Mouse (Mus musculus): Measurements from ENCODE around the gene Trp63.
A peak's percentile ranks its signal among the peaks of the same experiment; 100 is the strongest.

Gene Trp63

DNA sequence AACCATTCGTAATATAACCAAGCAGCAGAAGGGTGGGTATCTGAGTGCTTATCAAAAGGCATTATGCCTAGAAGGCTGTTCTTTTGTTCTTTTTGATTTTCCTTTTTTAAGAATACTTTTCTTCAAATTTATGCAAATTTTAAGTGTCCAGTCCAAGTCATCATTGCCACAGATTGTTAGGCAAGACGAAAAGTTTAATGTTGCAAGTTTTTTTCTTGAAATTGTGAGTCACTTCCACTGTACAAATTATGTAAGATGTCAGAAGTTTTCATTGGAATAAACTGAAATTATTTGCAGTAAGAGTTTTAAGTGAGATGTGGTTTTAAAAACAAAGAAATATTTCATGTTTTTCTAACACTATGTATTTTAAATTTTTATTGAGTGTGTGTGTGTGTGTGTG, 100.7 kb downstream of the Trp63 start:
- DNase-seq = no peak

DNA sequence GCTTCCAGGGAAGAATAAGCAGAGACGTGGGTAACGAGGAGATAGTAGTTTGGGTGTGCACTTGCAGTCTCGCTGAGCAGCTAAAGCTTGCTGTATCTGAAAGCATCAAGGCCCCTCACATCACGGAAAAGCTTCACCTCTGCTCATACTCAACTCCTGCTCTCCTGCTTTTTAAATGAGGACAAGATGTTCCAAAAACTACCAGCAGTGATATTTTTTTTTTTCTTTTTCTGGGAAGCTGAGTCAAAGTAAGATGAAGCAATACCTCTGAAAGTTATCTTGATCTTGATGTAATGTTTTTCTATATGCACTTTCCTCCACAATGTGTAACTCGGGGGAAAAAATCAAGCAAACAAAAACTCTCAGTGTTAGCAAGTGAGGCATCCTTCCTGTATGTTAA, 102.9 kb downstream of the Trp63 start:
- no peak for DNase-seq

DNA sequence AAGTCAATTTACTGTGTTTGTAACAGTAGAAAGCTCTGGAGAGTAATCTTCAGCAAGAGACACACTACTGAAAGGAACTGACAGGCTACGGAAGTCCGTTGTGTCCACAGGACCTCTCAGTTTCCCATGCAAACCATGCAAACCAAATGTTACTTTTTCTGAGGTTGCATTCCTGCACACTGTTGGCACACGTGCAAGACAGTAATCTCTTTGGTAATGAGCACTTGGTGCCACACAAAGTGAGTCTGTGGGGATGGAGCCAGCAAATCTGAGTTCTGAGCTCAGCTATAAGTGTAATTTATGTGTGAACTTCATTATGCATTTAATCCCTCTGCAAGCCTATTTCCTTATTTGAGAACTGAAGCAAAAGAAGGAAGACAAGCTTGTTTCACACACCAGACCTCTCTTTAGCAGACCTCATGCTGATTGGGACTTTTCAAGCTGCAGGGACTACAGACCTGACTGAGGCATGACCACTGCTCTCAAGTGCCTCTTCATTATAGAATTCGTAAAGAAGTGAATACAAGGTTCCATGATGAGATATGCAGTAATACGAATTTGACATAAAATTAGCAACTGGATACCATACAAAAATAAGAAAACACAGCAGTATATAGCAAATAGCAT, 109.2 kb downstream of the Trp63 start:
- DNase-seq = no peak

DNA sequence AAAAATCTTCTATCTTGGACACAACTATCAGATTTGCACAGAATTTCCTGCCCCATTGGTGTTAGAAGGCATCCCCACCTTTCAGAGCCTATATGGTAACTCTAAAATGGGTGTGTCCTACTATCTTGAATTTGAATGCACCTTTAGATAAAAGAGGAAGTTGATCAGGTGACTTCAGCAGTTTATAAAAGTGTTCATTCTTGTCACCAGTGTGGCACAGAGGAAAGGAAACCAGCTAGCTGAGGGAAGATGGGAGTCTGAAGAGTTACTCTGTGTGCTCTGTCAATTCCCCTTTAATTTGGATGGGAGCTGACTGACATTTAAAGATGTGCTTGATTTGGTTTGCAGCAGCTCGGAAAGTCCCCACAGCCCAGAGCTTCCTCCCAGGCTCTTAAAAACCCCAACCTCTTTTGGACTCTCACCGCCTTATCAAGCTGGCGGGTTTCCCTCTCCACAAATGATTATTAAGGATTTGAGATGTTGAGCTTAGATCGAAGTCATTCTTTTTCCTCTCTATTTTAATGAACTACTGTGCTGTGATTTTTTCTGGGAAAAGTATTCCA, 114.2 kb downstream of the Trp63 start:
- DNase-seq = no peak

DNA sequence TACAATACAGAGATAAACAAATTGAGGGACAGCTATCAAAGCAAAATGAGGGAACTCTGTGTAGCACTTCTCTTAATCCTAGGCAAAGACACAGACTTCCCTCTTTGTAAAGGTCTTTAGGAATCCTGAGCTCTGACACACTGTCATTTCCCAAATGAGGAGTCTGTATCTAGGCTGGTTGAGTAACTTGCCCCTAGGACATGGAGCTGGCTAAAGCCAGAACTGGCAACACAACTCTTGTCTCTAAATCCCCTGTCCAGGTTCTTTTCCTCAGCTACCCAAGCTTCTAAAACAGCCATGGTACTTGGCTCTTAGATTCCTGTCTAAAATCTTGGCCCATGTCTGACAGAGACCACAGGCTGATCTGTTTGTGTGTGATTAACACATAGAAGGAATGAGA, 116.1 kb downstream of the Trp63 start:
- no peak for DNase-seq

DNA sequence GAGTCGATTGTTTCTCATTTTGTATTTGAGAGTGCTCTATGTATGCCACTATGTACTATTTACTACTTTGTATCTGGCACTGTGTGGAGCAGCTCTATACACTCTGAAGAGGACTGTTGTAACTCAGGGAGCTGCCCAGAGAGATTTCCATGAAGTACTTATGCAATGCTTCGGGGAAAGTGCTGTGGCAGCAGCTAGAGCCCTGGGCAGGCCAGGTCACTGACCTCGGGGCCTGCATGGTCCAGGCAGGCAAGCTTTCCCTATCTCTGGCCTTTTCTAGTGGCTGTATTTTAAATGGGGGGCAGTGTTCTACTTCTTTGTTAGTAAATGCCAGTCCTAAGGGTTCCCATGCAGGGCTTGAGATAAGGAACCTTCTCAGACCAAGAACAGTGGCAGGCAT, 121.4 kb downstream of the Trp63 start:
- DNase-seq = peak; percentile 77

DNA sequence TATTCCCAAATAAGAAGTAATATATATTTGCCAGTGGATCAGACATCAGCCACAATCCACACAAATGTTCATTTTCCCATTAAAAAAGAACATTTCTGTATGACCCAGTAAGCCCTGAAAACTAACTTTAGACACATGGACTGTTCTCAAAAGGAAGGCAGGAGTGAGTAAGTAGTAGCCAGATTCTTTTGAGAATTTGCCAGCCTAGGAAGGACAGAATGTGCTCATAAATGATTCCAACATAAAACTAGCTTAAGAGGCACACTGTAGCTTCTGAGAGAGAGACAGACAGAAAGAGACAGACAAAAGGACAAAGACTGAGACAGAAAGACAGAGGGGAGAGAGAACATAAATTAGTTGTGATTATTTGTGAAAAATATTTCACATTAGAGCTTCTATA, 123.6 kb downstream of the Trp63 start:
- DNase-seq = peak; percentile 21

DNA sequence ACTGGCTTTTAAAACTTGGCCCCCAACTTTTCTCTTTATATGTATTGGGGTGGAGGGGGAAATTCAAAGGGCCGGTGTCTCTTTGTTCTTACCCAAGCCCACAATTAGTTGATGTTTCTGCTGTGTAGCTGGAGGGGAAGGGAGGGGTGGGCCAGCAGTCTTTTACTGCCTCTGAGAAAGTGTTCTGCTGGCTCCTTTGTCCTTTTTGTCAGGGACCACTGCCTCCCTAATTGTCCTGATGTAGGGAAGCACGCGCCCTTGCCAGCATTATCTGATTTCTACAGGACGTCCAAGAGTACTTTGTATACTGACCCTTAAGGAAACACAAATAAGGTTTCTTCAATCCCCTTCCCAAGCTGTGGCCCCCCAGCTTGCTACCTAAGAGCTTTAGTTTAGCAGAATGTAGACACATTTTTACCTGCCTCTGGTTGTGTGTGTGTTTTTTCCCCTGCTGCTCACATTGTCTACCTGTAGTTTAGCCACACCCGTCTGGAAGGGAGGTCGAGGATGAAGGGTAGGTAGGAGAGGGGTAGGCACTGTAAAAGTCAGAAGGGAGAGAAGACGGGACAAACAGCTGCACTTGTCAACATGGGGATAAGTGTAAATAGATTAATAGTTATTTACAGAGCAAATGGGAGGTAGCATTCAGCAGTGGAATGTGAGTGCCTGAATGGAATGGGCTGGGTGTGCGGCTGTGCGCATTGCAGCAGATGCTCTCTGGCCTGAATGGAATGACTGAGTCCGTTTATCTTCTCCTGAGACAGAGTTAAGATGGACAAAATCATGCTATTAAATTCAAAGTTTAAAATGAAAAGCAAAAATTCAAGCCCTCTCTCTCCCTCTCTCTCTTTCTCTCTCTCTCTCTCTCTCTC, 134.4 kb downstream of the Trp63 start:
- no peak for DNase-seq

DNA sequence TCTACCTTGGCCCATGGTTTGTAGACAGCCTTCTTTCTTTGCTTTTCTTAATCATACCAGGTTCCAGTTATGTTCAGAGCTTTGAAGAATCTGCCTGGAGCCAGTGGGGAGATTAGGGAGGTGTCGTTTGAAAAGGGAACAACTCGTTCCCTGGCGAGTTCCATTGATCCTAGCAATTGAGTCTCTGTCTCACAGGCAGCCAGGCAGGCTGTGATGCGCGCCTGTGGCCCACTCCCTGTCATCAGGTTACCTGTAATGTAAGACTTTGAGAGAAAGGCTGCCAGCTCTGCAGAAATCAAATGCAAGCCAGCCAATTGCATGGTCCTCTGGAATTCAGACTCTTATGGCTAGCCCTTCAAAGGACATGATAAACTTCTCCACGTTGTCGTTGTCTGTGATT, 142.5 kb downstream of the Trp63 start:
- DNase-seq = no peak

DNA sequence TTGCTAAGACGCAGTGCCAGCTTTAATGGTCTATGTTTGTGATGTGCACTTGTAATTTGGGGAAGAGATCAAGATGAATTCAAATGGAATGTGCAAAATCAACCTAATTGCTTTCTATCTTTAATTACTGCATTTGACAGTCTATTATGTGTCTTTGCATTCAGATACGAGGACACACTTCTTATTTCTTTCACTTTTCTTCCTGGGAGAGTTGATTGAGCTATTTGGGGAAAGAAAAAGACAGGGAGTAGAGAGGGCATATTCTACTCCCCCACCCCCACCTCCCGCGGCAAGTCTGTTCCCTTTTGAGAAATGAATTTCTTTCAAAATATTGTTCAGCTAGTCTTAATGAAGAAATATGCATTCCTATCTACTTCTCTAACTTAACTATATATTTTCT, 149.0 kb downstream of the Trp63 start:
- no peak for DNase-seq

DNA sequence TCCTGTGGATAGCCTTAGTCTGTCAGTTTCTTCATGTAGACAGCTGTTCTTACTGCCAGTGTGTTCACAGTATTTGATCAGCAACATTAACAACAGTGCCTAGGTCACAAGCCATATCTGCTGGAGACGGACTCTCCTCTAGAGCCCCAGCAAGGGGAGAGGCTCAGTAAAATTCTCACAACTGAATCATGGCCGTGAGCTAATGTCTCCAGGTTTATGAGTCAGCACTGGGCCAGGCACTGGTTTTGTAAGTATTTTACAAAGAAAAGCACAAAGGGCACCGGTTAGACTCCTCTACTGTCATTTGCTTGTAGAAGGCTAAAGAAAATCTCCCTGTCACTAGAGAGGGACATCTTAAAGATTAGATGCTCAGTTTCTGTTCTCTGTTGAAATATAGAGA, 151.7 kb downstream of the Trp63 start:
- DNase-seq = no peak

DNA sequence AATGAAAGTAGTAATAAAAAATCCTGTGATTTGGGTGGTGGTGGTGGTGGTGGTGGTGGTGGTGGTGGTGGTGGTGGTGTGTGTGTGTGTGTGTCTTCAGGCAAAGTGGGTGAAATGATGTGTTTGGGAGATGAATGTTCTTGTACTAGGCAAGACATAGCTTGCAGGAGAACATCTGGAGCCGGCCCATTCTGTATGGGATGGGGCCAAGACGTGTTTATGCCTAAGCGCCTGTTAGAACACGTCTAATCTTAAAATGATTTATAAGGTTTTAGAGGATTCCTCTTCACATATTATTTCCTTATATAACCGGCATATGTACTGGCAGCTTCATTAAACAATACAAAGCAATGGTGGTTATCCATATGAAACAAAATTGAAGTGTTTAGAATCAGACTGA, 152.2 kb downstream of the Trp63 start:
- no peak for DNase-seq

DNA sequence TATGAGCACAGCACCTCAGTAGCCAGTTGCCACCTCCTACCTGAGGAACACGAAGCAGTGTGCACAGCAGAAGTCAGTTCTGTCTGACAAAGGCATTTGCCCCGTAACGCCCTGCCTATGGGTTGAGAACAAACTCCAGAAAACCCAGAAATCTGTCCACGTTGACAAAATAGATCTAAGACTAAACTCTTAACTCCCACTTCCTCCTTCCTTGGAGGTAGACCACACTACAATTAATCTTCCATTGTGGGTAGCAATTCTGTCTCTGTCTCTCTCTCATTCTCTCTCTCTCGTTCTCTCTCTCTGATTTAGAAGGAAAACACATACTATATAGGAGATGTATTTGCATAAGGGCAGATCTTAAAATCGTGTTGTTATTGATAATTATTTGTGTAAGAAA, 159.4 kb downstream of the Trp63 start:
- DNase-seq = no peak

DNA sequence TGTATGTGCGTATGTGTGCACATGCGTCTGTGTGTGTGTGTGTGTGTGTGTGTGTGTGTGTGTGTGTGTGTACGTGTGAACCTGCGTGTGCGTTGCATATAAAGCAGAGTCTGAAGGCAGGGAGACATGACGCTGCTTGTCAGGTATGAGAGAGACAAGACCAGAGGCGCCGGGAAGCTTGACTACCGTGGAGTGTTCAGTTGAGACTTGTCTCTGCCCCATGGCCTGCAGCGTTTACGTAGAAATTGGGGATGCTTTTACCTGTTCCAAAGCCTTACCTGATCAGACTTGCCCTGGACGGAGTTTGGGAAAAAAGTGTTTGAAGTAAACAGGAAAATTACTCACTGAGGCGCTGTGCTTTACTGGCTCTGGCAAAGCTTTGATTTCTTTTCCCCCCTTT, 160.1 kb downstream of the Trp63 start:
- no peak for DNase-seq

DNA sequence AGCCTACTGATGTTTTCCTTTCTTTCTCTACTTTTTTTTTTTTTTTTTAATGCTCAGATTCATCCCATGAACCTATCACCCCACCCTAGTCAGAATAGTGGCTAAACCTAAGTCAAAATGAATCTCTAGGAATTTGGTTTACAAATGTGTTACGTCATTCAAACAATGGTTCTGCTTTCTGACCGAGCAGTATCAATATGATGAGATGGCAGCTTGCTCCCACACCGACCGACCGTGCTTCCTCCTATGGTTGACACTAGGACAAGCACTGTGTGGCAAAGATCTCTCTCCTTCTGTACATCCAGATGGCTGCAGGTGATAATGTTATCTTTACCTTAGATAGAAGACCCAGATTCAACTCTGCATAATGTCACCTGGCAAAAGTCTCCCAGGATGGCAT, 163.0 kb downstream of the Trp63 start:
- no peak for DNase-seq

DNA sequence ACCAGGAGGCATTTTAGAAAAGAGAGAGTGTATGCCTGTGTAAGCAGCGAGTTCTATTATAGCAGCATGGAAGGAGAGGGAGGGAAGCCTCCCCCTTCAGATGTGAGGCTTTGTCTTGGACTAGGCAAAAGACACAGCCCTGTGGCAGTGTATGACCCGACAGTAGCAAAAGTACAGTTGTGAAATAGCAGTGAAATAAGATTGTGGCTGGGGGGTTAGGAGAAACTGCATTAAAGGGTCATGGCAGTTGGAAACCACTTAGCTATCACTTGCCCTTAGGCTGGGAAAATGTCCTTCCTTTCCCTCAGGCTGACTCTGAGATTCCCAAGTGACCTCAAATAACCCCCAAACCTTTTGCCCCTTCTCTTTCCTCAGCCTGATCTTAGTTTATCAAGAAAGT, 164.9 kb downstream of the Trp63 start:
- no peak for DNase-seq

DNA sequence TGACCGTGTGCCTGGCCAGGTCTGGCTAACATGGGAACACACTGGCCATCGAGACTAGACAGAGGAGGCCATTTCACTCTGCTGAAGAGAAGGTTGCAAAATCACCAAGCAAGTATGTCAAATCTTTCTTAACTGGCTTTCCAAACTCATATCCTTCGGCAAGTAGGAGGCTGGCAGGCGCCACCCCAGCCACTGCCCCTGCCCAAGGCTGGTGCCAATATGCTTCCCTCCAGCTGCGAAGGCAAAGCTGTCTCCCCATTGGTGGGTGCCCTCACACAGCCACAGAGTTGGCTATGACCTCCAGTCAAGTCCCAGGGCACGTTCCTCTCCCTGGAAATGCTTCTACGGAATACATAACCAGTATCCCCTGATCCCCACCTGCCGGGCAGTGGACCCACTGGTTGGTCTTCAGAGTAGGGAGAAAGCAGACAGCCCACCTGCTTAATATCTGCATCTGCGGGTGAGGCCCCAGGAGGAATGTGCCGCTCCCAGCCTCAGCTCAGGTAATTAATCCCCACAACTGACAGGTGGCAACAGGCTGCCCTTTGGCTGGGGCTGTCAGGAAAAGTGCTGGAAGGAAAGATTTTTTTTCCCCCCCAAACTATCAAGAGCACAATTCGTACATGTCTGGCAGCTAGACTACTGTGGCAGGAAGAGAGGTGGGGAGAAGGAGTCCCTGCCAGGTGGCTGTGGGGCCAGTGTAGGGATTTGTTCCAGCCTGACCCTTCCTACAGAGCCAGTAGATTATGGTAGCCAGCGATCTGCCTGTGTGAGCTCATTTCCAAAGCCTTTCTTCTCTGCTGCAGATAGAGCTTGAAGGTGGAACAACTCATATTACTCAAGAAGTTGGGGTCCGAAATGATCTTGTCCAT, 166.3 kb downstream of the Trp63 start:
- DNase-seq = no peak

DNA sequence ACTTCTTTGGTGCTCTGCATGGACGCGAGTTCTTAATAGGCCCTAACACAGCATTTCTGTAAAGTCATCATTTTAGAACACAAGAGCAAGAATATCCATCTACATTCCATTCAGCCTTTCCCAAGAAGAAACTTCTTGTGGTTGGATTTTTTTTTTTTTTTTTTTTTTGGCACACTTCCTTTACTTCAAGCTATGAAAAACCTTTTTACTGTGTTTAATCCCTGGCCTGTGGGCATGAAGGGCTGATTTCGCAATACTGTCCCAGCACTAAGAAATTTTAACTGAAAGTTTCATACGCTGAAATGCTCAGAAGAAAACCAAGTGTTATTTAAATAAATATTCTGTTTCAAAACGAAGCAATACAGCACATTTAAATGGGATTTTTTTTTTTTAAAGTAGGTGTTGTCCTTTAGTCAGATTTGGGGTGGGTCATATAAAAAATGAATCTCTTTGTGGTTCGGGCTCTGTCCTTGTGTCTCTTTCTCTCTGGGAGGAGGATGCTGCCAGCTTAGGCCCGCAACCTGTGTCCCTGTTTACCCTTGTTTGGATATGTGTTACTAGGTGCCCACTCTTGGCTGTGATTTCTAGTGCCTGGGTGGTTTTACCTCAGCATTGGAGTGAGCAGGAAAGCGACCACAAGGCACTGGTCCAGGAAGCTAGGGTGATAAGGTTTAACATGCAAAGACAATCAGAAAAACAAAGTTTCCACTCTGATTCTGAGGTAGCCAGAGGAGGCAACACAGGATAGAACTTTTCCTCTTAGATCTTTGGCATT, 177.4 kb downstream of the Trp63 start:
- no peak for DNase-seq

DNA sequence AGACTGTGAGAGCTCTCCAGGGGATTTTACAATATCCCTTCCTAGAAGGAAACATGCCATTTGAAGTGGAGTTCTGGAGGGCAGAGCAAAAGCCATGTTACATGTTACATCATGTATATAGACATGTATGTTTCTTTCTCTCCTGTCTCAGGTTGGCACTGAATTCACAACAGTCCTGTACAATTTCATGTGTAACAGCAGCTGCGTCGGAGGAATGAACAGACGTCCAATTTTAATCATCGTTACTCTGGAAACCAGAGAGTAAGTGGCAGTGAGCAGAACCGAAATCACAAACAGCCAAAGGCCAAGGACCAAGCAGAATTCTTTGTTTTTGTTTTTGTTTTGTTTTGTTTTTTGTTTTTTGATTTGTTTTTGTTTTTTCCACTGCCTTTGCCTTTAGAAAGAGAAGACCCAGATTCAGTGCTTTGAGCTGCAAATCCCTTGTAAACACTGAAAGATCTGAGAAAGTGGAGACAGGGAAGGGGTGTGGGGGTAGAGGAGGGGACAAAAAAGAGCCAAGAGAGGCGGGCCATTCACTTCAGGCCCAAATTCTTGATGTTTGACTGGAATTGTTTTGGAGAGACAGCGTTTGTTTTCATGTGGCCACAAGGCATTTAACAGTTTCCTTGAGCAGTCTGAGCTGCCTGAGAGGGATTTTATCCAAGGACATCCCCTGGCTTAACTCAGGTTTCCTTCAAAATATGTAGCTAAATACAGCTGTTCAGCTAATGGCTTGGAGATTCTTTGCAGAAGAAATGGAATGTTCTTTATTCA, 181.7 kb downstream of the Trp63 start:
- DNase-seq = no peak

DNA sequence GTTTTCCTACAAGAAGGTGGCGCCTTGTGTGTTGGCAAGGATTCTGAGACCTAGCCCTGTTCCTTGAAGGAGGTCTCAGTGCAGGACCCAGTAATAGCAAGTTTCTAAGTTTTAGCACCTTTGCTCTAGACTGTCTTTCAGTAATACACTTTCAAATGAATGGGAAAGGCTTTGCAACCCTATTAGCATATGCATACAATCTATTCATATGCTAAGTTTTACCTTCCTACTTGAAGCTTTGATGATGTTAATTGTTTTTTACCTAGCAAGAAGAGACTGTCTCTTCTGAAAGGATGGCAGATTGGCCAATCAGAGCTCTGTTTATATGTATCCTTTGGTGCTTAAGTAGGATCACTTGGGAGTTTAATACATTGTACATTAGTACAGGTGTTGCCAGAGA, 187.9 kb downstream of the Trp63 start:
- DNase-seq = no peak

DNA sequence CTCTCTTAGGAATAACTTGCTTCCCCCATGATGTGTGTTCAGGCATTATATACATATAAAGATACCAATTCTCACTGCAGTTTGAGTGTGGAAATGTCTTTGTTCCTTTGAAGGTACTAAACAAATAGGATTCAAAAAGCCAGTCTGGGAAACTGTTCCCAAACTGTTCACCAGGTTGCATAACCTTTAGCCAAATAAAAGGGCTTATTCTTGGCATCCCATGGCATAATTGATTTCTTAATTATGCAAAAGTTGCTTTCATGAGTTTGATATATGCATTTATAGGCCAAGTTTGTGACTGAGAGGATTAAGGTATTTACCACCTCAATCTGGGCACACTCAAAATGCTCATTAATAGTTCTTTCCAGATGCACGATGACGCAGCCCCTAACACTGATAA, 192.1 kb downstream of the Trp63 start:
- no peak for DNase-seq

Data from kidney, adult 9 months (tissue).